In the genomic region with DNA sequence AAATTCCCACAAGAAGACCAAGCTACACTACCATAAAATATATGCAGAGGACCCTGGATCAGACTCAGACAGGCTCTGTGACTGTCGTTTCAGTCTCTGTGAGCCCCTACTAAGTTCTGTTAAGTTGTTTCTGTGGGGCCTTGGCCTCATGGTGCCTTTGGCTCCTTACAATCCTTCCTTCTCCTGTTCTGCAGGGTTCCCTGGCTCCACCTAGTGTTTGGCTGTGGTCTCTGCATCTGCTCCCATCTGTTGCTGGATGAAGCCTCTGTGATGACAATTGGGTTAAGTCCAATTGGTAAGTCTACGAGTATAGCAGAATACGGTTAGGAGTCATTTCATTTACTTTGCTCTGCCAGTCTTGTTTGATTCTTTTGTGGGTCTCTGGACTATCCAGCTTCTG, we compare ENCODE assay signal across 8 mouse cellular contexts. TPM values are rescaled to one million over a fixed set of nuclear protein-coding genes. Genes with fewer than 3 reads are reported as not detected.
DNase-seq lines count a peak whose midpoint lies in the region; ATAC-seq and TF ChIP-seq lines count a peak whose summit lies in the region.

No protein-coding gene starts in this region.

- TF ChIP-seq CTCF in left cerebral cortex, adult 2 months (IDR thresholded peaks at IDR 0.05), result peak; percentile 97

- H3K4me1 ChIP-seq in forebrain, embryonic 10.5 days, result peaks cover 36% of the 10 kb centered on the region
- no peaks in the 10 kb centered on the region for H3K4me1 ChIP-seq in forebrain, embryonic 13.5 days
- H3K4me1 ChIP-seq in heart, embryonic 12.5 days (replicated peaks), result 0 out of 2 replicates have a peak, but pooled peaks cover 3% of the 10 kb centered on the region

- no peaks in the 10 kb centered on the region for H3K36me3 ChIP-seq in forebrain, embryonic 10.5 days (replicated peaks)
- no peaks in the 10 kb centered on the region for H3K36me3 ChIP-seq in forebrain, embryonic 13.5 days (ENCODE audit: poor library complexity, severe bottlenecking)
- no peaks in the 10 kb centered on the region for H3K36me3 ChIP-seq in heart, embryonic 12.5 days

- H3K9me3 ChIP-seq in forebrain, embryonic 10.5 days, result no peaks in the 10 kb centered on the region
- H3K9me3 ChIP-seq in forebrain, embryonic 13.5 days (replicated peaks), result no peaks in the 10 kb centered on the region
- no peaks in the 10 kb centered on the region for H3K9me3 ChIP-seq in heart, embryonic 12.5 days (replicated peaks)

- H3K9ac ChIP-seq in forebrain, embryonic 13.5 days, result no peak overlapping the region
- no peak overlapping the region for H3K9ac ChIP-seq in heart, embryonic 12.5 days

- H3K4me3 ChIP-seq in forebrain, embryonic 10.5 days, result no peak overlapping the region
- no peak overlapping the region for H3K4me3 ChIP-seq in forebrain, embryonic 13.5 days
- H3K4me3 ChIP-seq in heart, embryonic 12.5 days, result no peak overlapping the region
- H3K4me3 ChIP-seq in left cerebral cortex, adult 2 months, result no peak overlapping the region

- intact Hi-C loops in left cerebral cortex, adult 2 months (cut with DNase I), result loop anchor here (1.0 kb wide), 1 partner anchor 88 kb away; no protein-coding TSS in a partner anchor

- no peak overlapping the region for H3K4me2 ChIP-seq in forebrain, embryonic 13.5 days
- H3K4me2 ChIP-seq in heart, embryonic 12.5 days, result no peak overlapping the region

- peak; percentile 61 for DNase-seq in forebrain, embryonic 10.5 days (ENCODE audit: extremely low spot score, low spot score)
- DNase-seq in adrenal gland, adult 18-20 months (ENCODE audit: low spot score in 2 of 2), result peak; percentile 75 to 77
- DNase-seq in embryo, embryonic 10.5 days (ENCODE audit: low spot score), result peak; percentile 79
- peak; percentile 67 to 73 for DNase-seq in left cerebral cortex, adult 2 months (ENCODE audit: extremely low spot score in 1 of 2, low spot score in 2 of 2)
- peak; percentile 65 to 77 for DNase-seq in spleen, postnatal 36 days (ENCODE audit: low spot score in 2 of 2)

- no peak overlapping the region for H3K27ac ChIP-seq in forebrain, embryonic 10.5 days
- no peak overlapping the region for H3K27ac ChIP-seq in forebrain, embryonic 13.5 days
- H3K27ac ChIP-seq in heart, embryonic 12.5 days (ENCODE audit: poor library complexity, severe bottlenecking), result no peak overlapping the region
- H3K27ac ChIP-seq in left cerebral cortex, adult 2 months, result no peak overlapping the region

- no peaks in the 10 kb centered on the region for H3K27me3 ChIP-seq in forebrain, embryonic 10.5 days (ENCODE audit: poor library complexity, severe bottlenecking)
- H3K27me3 ChIP-seq in forebrain, embryonic 13.5 days, result no peaks in the 10 kb centered on the region
- H3K27me3 ChIP-seq in heart, embryonic 12.5 days (replicated peaks), result no peaks in the 10 kb centered on the region

- 53% methylated on average over 3 of the region's 3 CpGs for WGBS in forebrain, embryonic 10.5 days
- WGBS in forebrain, embryonic 13.5 days, result 42% methylated on average over 3 of the region's 3 CpGs
- 44% methylated on average over 3 of the region's 3 CpGs for WGBS in heart, embryonic 12.5 days

- no peak for ATAC-seq in forebrain, embryonic 13.5 days
- peak; percentile 42; the same call in 1 of the 2 replicates for ATAC-seq in heart, embryonic 12.5 days (ENCODE audit: insufficient number of reproducible peaks, low FRiP score)
- ATAC-seq in megakaryocyte progenitor cell, adult 5-6 weeks (replicated peaks; ENCODE audit: poor library complexity), result peak; percentile 84

RNA-seq across cellular contexts. Expression of a gene that starts 1.5 kb away (rescaled TPM):
- polyA plus RNA-seq in forebrain, embryonic 10.5 days (2016; fragmentation: Nextera tagmentation; extraction: Ambion mirVana), result 1.2 and 1.3 TPM in 2 replicates
- 0.42 and 0.44 TPM in 2 replicates for polyA plus RNA-seq in forebrain, embryonic 13.5 days (2015; fragmentation: Nextera tagmentation; extraction: Ambion mirVana)
- total RNA-seq in adrenal gland, adult 18-20 months (2021), result under 1 TPM; 0.60 to 0.64 TPM
- 1.6 and 3.2 TPM in 2 replicates for polyA plus RNA-seq in heart, embryonic 12.5 days (2016; fragmentation: Nextera tagmentation; extraction: Ambion mirVana)
- total RNA-seq in left cerebral cortex, adult 2 months (2021), result under 1 TPM; 0.16 to 0.32 TPM
- 18.0 and 28.6 TPM in 2 replicates for total RNA-seq in megakaryocyte progenitor cell, adult 5-6 weeks (2015)
- total RNA-seq in megakaryocyte progenitor cell, adult 5-6 weeks (2017), result 15.1 and 31.6 TPM in 2 replicates

Comparison
In these comparisons a context has a peak if more than half of its experiments do, and no peak if none do; other contexts are left out.
1. RNA of a gene that starts 1.5 kb away (total RNA-seq): 15.1 to 31.6 TPM in megakaryocyte progenitor cell, adult 5-6 weeks; 0.60 to 0.64 TPM in adrenal gland, adult 18-20 months and 0.16 to 0.32 TPM in left cerebral cortex, adult 2 months; every median in the first group is over 4 times any median in the second.
2. Peak in every context shown above with its lines, with median percentiles within 50 percentile points of each other: DNase-seq.